Mouse (Mus musculus) Patski (cell line): ENCODE data around the gene Ttll8. TPM values are rescaled to one million over a fixed set of nuclear protein-coding genes. Genes with fewer than 3 reads are reported as not detected.

ENCODE experiments used
- ATAC-seq: fragments of 100-300 bp; one replicate; pipeline ENCODE4 v1.8.0; 2021
- CTCF ChIA-PET: fragments of 350-600 bp; sonication (Branson Sonifier 250); formaldehyde crosslinking; loops from one replicate; lab custom pipeline; 2022; ENCODE audit warnings: inconsistent platforms; lab: Charles Lee
- POLR2A ChIA-PET: fragments of 350-600 bp; sonication (Branson Sonifier 250); formaldehyde crosslinking; loops from one replicate; lab custom pipeline; 2022; ENCODE audit warnings: antibody characterized with exemption, inconsistent platforms; lab: Charles Lee
- DNase-seq: peaks from one replicate; pipeline ENCODE4 v3.0.0-alpha.2; 2011; ENCODE audit warnings: low read depth, low spot score
- H3K27me3 ChIP-seq: fragments of 371-371 bp; one replicate; pipeline ENCODE4 v1.5.1; 2021
- CTCF ChIP-seq: fragments of 100-300 bp; IDR thresholded peaks from one replicate; pipeline ENCODE4 v1.5.1; 2021
- in situ Hi-C: fragments of 300-500 bp; cut with MboI; formaldehyde crosslinking; loops from 3 replicates; pipeline ENCODE4 v1.11.1; 2018; ENCODE audit warnings: low pct_unique_long_range_greater_than_20kb, mixed read lengths
- polyA plus RNA-seq: library from polyadenylated mRNA; unstranded; gene quantifications from one replicate; pipeline ENCODE4 v1.2.3, GENCODE M21; 2021

Ttll8 gene
- polyA plus RNA-seq, 1 experiment from 2014 or later = 0.03 TPM

GRCm38 (mm10) chr15:88862881-88863694 lies 91.1 kb downstream of the Ttll8 start:
- H3K27me3 ChIP-seq = no peaks in the 10 kb centered on the region
- in situ Hi-C loops = no loop called here
- ATAC-seq = no peak
- ChIA-PET POLR2A (interaction anchor here (0.6 to 5.3 kb wide), 8 partner anchors 8 to 54 kb away, joined by 3 to 44 read pairs (median 8); no protein-coding TSS in a partner anchor), CTCF (interaction anchor here (1.5 to 2.8 kb wide), 5 partner anchors 13 to 59 kb away, joined by 5 to 20 read pairs (median 11); no protein-coding TSS in a partner anchor)
- no peak for DNase-seq
- TF ChIP-seq CTCF = no peak

DNA sequence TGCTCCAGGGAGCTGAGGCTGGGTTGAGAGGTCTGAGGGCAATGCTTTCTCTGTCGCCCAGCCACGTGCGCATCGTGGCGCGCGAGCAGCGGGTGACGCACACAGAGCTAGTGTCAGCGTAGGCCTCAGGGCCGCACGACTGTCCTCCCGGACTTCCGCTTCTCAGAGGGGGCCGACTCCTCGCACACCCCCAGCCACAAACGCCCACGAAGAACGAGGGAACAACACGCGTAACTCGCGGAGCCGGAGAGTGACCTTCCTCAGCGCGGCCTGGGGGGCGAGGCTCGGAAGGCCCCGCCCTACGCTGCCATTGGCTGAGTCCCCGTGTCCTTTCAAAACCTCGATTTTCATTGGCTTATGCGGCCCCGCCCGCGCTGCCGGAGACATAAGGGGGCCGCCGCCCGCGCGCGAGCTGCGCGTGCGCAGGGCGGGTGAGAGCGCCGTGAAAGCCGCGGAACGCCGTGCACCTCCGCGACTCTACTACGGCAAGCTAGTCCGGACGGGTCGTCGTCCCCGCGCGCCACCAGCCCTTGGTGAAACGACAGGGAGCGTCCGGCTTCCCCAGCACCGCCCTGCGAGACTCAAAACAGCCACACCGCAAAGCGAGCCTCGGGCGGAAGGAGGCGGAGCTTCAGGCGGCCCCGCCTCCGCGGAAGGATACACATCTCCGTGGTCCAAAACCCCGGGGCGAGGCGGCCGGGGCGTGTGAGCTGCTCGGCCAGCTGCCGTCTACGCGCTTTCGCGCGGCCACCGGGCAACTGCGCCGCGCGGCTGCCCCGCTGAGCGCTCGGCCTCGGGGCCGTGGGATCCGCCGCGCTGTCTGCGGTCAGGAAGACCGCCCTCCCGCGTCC lies 92.2 kb downstream of the Ttll8 start, which contains the start of gene Pim3:
Pim3 (plus strand) TSS at position 415 of the 851 bp plus-strand sequence.
- peak; percentile 90 for DNase-seq
- H3K27me3 ChIP-seq = no peaks in the 10 kb centered on the region
- no peak for TF ChIP-seq CTCF
- ChIA-PET POLR2A (interaction anchor here (0.6 to 1.9 kb wide), 6 partner anchors 10 to 75 kb away, joined by 3 to 29 read pairs (median 6); no protein-coding TSS in a partner anchor), CTCF (interaction anchor here (1.0 to 2.8 kb wide), 4 partner anchors 11 to 32 kb away, joined by 3 to 11 read pairs (median 4); no protein-coding TSS in a partner anchor)
- in situ Hi-C loops = no loop called here
- peak; percentile 65 for ATAC-seq

- POLR2A ChIA-PET = interaction anchor here (0.7 to 1.9 kb wide), 3 partner anchors 9 to 31 kb away, joined by 4 to 29 read pairs (median 11); no protein-coding TSS in a partner anchor
- DNase-seq = no peak
- in situ Hi-C loops = no loop called here
Measured at GRCm38 (mm10) chr15:88860781-88861180, 93.4 kb downstream of the Ttll8 start.

GRCm38 (mm10) chr15:88859206-88859970 lies 94.8 kb downstream of the Ttll8 start:
- TF ChIP-seq CTCF = no peak
- in situ Hi-C loops = no loop called here
- ChIA-PET CTCF (no interaction called here), POLR2A (interaction anchor here (1.1 kb wide), 1 partner anchor 8 kb away, joined by 3 read pairs; no protein-coding TSS in a partner anchor)
- no peak for ATAC-seq
- DNase-seq = no peak
- no peaks in the 10 kb centered on the region for H3K27me3 ChIP-seq

More at GRCm38 (mm10) chr15:88860781-88861180, 93.4 kb downstream of the Ttll8 start:
- no peaks in the 10 kb centered on the region for H3K27me3 ChIP-seq
- ATAC-seq = no peak
- CTCF ChIA-PET = interaction anchor here (1.5 to 2.8 kb wide), 2 partner anchors 16 to 31 kb away, joined by 4 to 11 read pairs; no protein-coding TSS in a partner anchor
- no peak for TF ChIP-seq CTCF

- in situ Hi-C loops = no loop called here
- TF ChIP-seq CTCF = no peak
- no peaks in the 10 kb centered on the region for H3K27me3 ChIP-seq
- DNase-seq (no peak), ATAC-seq (no peak)
- ChIA-PET POLR2A (interaction anchor here (1.1 kb wide), 1 partner anchor 8 kb away, joined by 3 read pairs; no protein-coding TSS in a partner anchor), CTCF (no interaction called here)
Measured at GRCm38 (mm10) chr15:88858707-88859106, 95.5 kb downstream of the Ttll8 start.

- DNase-seq = no peak
- CTCF ChIA-PET = interaction anchor here (1.3 kb wide), 1 partner anchor 29 kb away, joined by 3 read pairs; no protein-coding TSS in a partner anchor
- in situ Hi-C loops = no loop called here
Measured at GRCm38 (mm10) chr15:88858141-88858541, 96.1 kb downstream of the Ttll8 start.

DNA sequence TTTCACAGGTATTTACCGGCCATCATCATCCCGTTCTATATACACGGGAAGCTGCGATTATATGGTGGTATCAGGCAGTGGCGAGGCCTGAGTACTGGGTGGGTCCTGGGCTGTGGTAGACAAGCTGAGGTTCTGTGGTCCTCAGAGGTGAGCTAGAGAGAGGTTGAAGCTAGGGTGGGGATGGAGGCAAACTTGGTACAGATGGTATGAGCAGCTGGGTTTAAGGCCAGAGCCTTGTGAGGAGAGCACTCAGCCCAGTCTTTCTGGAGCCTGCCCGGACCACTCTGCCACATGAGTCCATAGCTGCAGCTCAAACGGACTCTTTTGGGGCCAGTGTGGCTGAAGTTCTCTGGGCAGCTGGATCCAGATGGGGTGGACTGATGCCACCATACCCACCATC lies 96.9 kb downstream of the Ttll8 start:
- ATAC-seq (no peak), DNase-seq (no peak)
- in situ Hi-C loops = no loop called here
- H3K27me3 ChIP-seq = no peaks in the 10 kb centered on the region
- TF ChIP-seq CTCF = no peak
- POLR2A ChIA-PET = interaction anchor here (0.6 to 1.0 kb wide), 2 partner anchors 13 to 407 kb away, joined by 3 to 4 read pairs; no protein-coding TSS in a partner anchor
- CTCF ChIA-PET = interaction anchor here (1.1 to 1.3 kb wide), 2 partner anchors 28 to 58 kb away, joined by 3 read pairs; no protein-coding TSS in a partner anchor

More at GRCm38 (mm10) chr15:88858141-88858541, 96.1 kb downstream of the Ttll8 start:
- no peak for TF ChIP-seq CTCF
- H3K27me3 ChIP-seq = no peaks in the 10 kb centered on the region
- POLR2A ChIA-PET = interaction anchor here (1.0 to 1.1 kb wide), 2 partner anchors 9 to 12 kb away, joined by 3 to 4 read pairs; no protein-coding TSS in a partner anchor
- no peak for ATAC-seq

DNA sequence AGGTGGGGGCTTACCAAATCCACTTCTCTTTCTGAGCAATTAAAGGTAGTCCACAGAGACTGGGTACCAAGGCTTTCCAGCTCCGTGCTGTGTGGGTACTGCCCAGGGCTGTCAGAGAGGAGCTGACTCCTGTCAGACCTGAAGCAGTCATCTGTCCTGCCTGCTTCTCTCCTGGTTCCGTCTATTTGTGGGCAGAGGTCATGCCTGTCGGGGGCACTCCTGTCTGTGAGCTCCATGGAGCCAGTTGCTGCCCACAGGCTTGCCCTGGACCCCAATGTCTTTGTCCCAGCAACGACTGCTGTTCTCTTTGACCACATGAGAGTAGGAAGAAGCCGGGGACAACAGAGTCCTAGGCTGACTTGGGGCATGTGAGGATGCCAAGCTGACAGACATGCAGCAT lies 97.6 kb downstream of the Ttll8 start:
- no peak for DNase-seq
- no peak for TF ChIP-seq CTCF
- CTCF ChIA-PET = interaction anchor here (1.1 kb wide), 2 partner anchors 17 to 59 kb away, joined by 3 read pairs; no protein-coding TSS in a partner anchor
- in situ Hi-C loops = no loop called here
- no peaks in the 10 kb centered on the region for H3K27me3 ChIP-seq
- POLR2A ChIA-PET = interaction anchor here (3.9 kb wide), 1 partner anchor 26 kb away, joined by 29 read pairs; no protein-coding TSS in a partner anchor
- ATAC-seq = no peak
